13 mouse cellular contexts compared by ENCODE assay signal in the genomic region with DNA sequence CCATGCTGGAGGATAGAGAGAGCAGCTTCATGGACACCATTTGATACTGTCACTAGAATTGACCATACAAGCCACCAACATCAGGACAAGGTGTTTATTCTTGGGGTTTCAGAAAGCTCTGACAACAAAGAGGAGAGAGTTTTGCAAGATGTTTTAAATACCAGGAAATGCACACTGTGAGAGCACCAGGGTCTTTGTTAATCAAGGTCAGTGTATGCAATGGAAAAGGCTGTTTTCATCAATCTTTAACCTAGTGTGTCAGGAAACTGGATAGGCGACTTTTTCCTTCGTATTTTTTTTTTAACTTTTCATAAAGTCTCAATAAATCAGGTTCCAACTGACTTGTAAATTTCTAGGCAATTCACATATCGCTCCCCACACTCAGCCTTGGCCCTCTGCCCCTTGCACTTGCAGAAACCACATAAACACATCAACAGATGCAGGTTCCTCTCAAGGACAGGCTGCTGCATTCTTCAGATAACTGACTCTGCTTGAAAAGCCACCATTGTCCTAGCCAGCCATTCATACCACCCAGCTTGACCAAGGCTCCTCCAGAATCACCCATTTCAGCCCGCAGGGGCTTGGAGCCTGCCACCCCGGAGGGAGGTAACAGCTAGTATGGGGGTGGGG.
A peak's percentile ranks its signal among the peaks of the same experiment; 100 is the strongest.
DNase-seq lines count a peak whose midpoint lies in the region; ATAC-seq and TF ChIP-seq lines count a peak whose summit lies in the region.
"Had no signal": no experiment of that assay in that cellular context is flagged by ENCODE, and none has a peak within 500 bp of the region (broad histone marks: within the 10 kb centered on the region; RNA-seq: fewer than 3 reads in every experiment).

No protein-coding gene starts in this region.

- peak overlapping the region; percentile 77 for H3K27ac ChIP-seq in kidney, embryonic 15.5 days
- H3K27ac ChIP-seq: forebrain, embryonic 10.5 days; liver, embryonic 14.5 days; macrophage had no signal

- no peak for TF ChIP-seq POLR2A in brain, embryonic 14.5 days (IDR thresholded peaks at IDR 0.05; ENCODE audit: borderline replicate concordance, extremely low read depth, insufficient read depth, insufficient read length, poor library complexity, severe bottlenecking)

- no peaks in the 10 kb centered on the region for H3K36me3 ChIP-seq in kidney, embryonic 15.5 days
- H3K36me3 ChIP-seq: forebrain, embryonic 10.5 days had no signal

- H3K9ac ChIP-seq in kidney, embryonic 15.5 days, result no peak overlapping the region
- H3K9ac ChIP-seq: liver, embryonic 14.5 days had no signal

- peak; percentile 5 to 44 for DNase-seq in adrenal gland, adult (ENCODE audit: inconsistent age in 2 of 2, low spot score in 1 of 2)
- DNase-seq in adrenal gland, postnatal 4 days (ENCODE audit: low spot score in 2 of 2), result no peak
- DNase-seq in 3T3-L1 (ENCODE audit: low read depth, low spot score), result peak; percentile 30
- DNase-seq in brain, embryonic 14.5 days (ENCODE audit: low read depth), result peak; percentile 4
- no peak for DNase-seq in urinary bladder, postnatal 25 days (ENCODE audit: low spot score)
- DNase-seq in frontal cortex, postnatal 36 days (ENCODE audit: low spot score in 2 of 2), result no peak
- DNase-seq: gastrocnemius, postnatal 14 days had no signal

- TF ChIP-seq CTCF in brain, embryonic 14.5 days (IDR thresholded peaks at IDR 0.05; ENCODE audit: borderline replicate concordance, extremely low read depth, insufficient read depth, insufficient read length), result no peak

- 0 out of 2 replicates have a peak overlapping the region, but pooled peaks have one; percentile 25 for H3K4me2 ChIP-seq in kidney, embryonic 15.5 days

- WGBS in kidney, embryonic 15.5 days, result 9% methylated on average over 5 of the region's 5 CpGs

- H3K4me1 ChIP-seq in kidney, embryonic 15.5 days, result peaks cover 17% of the 10 kb centered on the region

- no peaks in the 10 kb centered on the region for H3K9me3 ChIP-seq in kidney, embryonic 15.5 days (replicated peaks)
- H3K9me3 ChIP-seq: forebrain, embryonic 10.5 days had no signal

- ATAC-seq in kidney, embryonic 15.5 days (replicated peaks; ENCODE audit: low FRiP score), result peak; percentile 49
- ATAC-seq in activated CD4-positive, CD25-positive, alpha-beta regulatory T cell, adult 4 months, result no peak
- ATAC-seq: inflammation-experienced regulatory T-cells, adult 6 months had no signal

- H3K4me3 ChIP-seq in kidney, embryonic 15.5 days (replicated peaks), result no peak overlapping the region
- H3K4me3 ChIP-seq: forebrain, embryonic 10.5 days had no signal

- no peaks in the 10 kb centered on the region for H3K27me3 ChIP-seq in kidney, embryonic 15.5 days

Comparison
In these comparisons a context has a peak if more than half of its experiments do, and no peak if none do; other contexts are left out.
1. DNase-seq: peak in adrenal gland, adult (2 of 2), 3T3-L1 (single experiment) and brain, embryonic 14.5 days (single experiment); none in adrenal gland, postnatal 4 days (0 of 2), urinary bladder, postnatal 25 days (single experiment) and frontal cortex, postnatal 36 days (0 of 2).